Mouse (Mus musculus) erythroid progenitor cell, adult 5-6 weeks (primary cell): Measurements from ENCODE around the gene Helb. TPM values are rescaled to one million over a fixed set of nuclear protein-coding genes. Genes with fewer than 3 reads are reported as not detected.

Experiments
- ATAC-seq: replicated peaks from 2 replicates; pipeline ENCODE4 v1.8.0; 2016; ENCODE audit warnings: moderate number of reproducible peaks, mild to moderate bottlenecking, moderate TSS enrichment, inconsistent platforms; ENCODE audit not compliant: poor library complexity, low FRiP score, severe bottlenecking
- total RNA-seq, 2 experiments: library from RNA; stranded (forward) in 1 of 2; stranded (reverse) in 1 of 2; fragments of 150-400 nt in 1 of 2; fragments of 186-747, 209-891 nt in 1 of 2; gene quantifications; 2 replicates each; pipeline versions ENCODE4 v1.2.3 to v1.2.4; 2015 to 2017; ENCODE audit warnings: low replicate concordance in 2 of 2

Helb gene
- total RNA-seq, 2 experiments from 2014 or later: 31.0 to 46.1 TPM

- ATAC-seq: no peak
These were observed 15.2 kb downstream of the Helb start for GRCm38 (mm10) chr10:120097564-120097963.

GRCm38 (mm10) chr10:120095716-120096115 lies 17.1 kb downstream of the Helb start:
- no peak for ATAC-seq

DNA sequence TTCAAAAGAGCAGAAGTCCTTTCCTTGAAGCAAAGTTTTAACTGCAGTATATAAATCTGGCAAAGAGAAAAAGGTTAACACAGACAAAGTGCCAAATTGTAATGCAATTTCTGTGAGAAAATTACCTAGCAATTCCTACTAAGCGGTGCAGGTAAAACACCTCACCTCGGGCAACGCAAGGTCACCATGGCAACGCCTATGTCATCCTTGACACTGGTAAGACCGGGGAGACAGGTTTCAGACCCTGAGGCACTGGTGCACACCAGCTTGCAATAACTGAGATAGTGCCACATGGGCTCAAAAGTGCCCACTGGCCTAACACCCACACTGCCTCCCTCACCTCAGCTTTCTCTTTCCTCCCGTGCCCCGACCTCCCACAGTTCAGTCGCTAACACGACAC lies 17.7 kb downstream of the Helb start:
- no peak for ATAC-seq

DNA sequence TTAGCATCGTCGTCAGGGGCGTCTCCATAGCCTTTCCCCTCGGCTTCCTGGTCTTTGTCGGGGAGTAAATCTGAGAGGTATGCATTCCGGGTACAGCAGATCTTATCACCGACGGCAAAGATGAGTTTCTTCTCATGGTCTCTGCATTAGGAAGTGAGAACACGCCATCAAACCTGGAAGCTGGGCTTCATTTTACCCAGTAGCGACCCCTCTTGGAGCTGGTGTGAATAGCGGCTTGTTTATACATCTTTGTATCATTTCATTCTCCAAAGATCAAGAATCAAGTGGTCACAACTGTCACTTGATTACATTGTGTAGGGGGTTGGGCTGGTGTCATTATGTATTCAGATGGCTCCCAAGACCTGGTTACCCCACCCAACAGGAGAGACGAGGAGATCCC lies 20.2 kb downstream of the Helb start:
- no peak for ATAC-seq

DNA sequence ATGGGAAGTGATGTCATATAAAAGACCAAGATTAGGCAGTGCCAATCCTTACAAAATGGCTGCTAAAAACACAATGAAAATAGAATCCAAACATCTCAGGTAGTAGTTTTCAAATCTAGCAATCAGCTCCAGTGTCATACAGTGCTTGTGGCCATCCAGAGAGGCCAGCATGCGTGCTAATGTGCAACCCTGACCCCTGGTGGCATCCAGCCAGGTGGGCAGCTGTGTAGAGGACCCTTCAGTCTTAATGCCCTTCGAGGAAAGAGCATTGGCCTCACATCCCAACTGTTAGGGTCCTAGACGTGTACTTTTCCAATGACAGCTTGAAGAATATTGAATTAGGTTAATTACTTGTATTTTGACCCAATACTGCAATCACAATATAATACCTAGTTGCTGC lies 34.9 kb downstream of the Helb start:
- ATAC-seq: no peak

DNA sequence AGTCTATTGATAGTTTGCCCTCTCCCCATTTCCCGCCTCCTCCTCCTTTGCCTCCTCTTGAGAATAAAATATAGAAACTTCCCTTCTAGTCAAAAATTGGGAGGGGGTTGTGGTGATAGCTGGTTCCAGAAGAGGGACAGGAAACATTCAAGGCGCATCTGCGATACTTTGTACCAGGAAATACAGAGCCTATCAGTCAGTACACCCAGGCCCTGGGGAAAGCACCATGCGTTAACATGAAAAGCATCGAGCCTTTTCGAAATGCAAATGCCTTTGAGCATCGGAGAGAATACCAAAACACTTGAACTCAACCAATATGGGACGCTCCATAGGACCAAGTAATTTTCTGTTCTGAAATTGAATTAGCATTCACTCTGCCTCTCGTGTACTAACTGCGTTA lies 46.5 kb downstream of the Helb start:
- ATAC-seq: no peak

DNA sequence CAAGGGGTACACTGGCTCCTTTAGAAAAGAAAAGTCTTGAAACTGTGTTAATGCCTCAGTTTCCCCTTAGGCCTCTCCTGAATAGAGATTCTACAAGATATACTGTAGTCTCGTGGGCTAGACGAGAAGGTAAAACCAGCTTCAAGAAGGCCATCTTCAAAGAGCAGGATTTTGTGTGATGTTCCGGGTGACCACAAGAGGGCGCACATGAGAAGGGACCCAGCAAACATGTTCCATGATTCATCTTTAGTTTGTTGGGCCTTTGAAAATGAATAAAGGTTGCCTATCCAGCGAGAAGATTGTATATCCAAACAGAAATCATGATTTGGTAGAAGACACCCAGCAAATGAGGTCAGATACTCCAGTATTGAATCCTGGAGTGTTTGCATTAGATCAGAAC lies 48.4 kb downstream of the Helb start:
- no peak for ATAC-seq

GRCm38 (mm10) chr10:120061238-120062130 lies 51.3 kb downstream of the Helb start:
- ATAC-seq: no peak

DNA sequence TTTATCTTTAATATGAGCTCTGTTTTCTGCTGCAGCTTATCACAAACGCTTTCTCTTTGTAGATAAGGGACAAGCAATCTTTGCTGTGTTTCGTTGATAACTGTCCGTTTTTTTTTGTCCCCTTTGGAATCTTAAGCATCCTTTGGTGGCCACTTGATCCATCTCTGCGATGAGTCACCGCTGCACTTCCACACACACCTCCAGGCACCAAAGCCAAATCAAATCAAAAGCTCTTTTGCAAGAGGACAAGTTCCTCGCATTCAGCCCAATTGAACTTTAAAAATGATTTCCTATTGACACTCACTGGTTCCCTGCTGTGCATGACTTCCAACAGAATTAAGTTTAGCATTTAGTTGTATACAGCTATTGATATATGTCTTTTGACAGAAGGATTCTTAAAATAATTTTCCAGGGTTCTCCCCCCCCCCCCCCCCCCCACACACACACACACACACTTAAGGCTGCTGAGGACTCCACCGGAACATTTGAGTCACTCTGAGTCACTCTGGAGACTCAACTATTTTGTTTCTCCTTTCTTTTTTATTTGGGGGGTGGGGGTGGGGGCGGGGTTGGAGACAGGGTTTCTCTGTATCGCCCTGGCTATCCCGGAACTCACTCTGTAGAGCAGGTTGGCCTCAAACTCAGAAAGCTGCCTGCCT lies 52.1 kb downstream of the Helb start:
- no peak for ATAC-seq

DNA sequence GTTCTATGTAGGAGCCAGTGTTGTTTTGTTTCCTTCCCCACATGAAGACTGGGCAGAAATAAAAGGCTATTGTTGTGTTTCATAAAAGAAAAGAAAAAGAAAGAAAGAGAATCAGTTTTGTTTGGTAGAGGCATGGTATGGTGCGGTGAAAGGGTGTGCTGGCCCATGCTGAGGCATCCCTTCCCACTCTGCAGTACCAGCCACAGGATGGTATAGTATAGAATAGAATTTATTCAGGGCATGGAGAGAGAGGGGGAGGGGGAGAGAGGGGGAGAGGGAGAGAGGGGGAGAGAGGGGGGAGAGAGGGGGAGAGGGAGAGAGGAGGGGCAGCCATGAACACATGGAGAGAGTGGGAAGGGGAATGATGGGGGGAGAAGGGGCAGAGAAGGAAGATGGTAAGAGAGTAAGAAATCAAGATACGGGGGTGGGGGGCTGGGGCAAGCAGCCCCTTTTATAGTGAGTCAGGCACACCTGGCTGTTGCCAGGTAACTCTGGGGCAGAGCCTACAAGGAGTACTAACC lies 68.0 kb downstream of the Helb start:
- ATAC-seq: no peak

GRCm38 (mm10) chr10:120044237-120044636 lies 68.5 kb downstream of the Helb start:
- ATAC-seq: no peak

DNA sequence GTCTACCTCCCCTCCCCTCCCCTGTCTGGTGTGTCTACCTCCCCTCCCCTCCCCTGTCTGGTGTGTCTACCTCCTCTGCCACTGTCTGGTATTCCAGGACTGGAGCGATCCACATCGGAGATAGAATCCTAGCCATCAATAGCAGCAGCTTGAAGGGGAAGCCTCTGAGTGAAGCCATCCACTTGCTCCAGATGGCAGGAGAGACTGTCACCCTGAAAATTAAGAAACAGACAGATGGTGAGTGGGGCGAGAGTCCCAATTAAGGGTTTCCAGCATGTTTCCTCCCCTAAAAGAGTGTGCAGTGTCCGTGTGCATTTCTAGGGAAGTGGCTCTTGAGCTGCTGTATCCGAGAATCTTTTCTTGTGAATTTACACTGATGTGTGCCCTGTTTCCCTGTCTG lies 74.6 kb downstream of the Helb start:
- no peak for ATAC-seq

DNA sequence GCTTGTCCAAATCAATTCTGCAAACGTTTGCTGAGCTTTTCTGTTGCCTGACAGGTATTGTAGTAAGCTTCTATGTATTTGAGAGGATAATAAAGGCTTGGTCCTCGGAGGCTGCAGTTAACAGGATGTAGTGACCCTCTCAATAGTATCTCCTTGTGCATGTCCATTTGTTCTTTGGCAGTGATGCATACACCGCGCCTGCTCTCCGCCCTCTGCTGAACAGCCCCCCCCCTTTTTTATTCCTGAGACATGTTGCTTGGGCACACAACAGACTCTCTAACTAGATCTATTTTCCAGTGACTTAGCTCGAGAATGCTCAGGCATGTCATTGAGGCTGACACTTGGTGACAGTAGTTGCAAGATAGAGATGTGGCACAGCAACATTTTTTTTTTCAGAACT lies 77.0 kb downstream of the Helb start:
- no peak for ATAC-seq

DNA sequence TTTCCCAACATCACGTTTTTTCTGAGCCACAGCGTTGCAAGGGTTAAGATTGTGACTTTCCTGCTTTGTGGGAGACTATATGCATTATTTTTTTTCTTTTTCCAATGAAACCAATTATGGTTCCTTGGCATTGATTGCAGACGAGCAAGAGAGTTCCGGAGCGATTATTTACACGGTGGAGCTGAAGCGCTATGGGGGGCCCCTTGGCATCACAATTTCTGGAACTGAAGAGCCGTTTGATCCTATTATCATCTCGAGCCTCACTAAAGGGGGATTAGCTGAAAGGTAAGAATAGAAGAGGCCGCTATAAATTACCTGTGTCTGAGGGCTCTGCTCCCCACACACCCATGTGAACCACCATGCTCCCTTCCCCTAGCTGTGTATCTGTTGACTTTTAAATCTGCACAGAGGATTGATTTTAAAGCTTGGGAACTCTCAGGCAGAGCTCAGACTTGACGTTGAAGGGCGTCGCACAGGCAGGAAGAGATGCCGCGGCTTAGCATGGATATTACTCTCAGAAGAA lies 77.5 kb downstream of the Helb start:
- ATAC-seq: no peak

- no peak for ATAC-seq
These were observed 78.9 kb downstream of the Helb start for GRCm38 (mm10) chr10:120033866-120034265.

Other genes starting within 250 kb of the Helb start
- gene Tmbim4, start 88.6 kb upstream of the Helb start, total RNA-seq (2015; ENCODE audit: low replicate concordance): 29.8 and 50.1 TPM in 2 replicates
- gene Tmbim4, start 88.6 kb upstream of the Helb start, total RNA-seq (2017; ENCODE audit: low replicate concordance): 30.9 and 50.3 TPM in 2 replicates
- gene Irak3, start 89.1 kb upstream of the Helb start, total RNA-seq (2015; ENCODE audit: low replicate concordance): 12.2 and 16.2 TPM in 2 replicates
- gene Irak3, start 89.1 kb upstream of the Helb start, total RNA-seq (2017; ENCODE audit: low replicate concordance): 1.3 and 4.1 TPM in 2 replicates
- gene Llph, start 114.1 kb upstream of the Helb start, total RNA-seq (2015; ENCODE audit: low replicate concordance): 21.3 and 27.7 TPM in 2 replicates
- gene Llph, start 114.1 kb upstream of the Helb start, total RNA-seq (2017; ENCODE audit: low replicate concordance): 10.3 and 23.2 TPM in 2 replicates